Mouse (Mus musculus) heart, postnatal 14 days (tissue): ENCODE data around the gene Clcn3. TPM values are rescaled to one million over a fixed set of nuclear protein-coding genes. Genes with fewer than 3 reads are reported as not detected.

Experiments used
- DNase-seq, 2 experiments: peaks; one replicate each; pipeline ENCODE4 v3.0.0; 2021 to 2022
- intact Hi-C: fragments of 180-260 bp; cut with DNase I; formaldehyde crosslinking; loops from one replicate; pipeline ENCODE4 v1.15.1; 2025
- total RNA-seq, 2 experiments: library from RNA; stranded (reverse); gene quantifications; 2 replicates each; pipeline ENCODE4 v1.2.3; 2021

Gene Clcn3
- total RNA-seq, 2 experiments from 2014 or later, result 33.6 to 36.1 TPM

GRCm38 (mm10) chr8:60886736-60887135 is 96.4 kb downstream of the Clcn3 start:
- intact Hi-C loops, result no loop called here

GRCm38 (mm10) chr8:60883419-60884137 is 99.5 kb downstream of the Clcn3 start:
- intact Hi-C loops, result no loop called here
- no peak for DNase-seq

More at GRCm38 (mm10) chr8:60886736-60887135, 96.4 kb downstream of the Clcn3 start:
- no peak for DNase-seq

GRCm38 (mm10) chr8:60878617-60879016 is 104.5 kb downstream of the Clcn3 start:
- DNase-seq, result no peak
- intact Hi-C loops, result no loop called here

- no peak for DNase-seq
- intact Hi-C loops, result no loop called here
Observed at GRCm38 (mm10) chr8:60870231-60871193, 112.6 kb downstream of the Clcn3 start.

- intact Hi-C loops, result loop anchor here (5.0 kb wide), 1 partner anchor 237 kb away; the partner anchor contains the start of gene Mfap3l
- DNase-seq, result no peak
Observed at GRCm38 (mm10) chr8:60869761-60870160, 113.3 kb downstream of the Clcn3 start.

- no peak for DNase-seq
- intact Hi-C loops, result loop anchor here (5.0 kb wide), 1 partner anchor 236 kb away; the partner anchor contains the start of gene Mfap3l
Observed at GRCm38 (mm10) chr8:60868236-60868965, 114.7 kb downstream of the Clcn3 start.

GRCm38 (mm10) chr8:60867468-60868115 is 115.5 kb downstream of the Clcn3 start:
- peak; percentile 22 to 25 for DNase-seq
- intact Hi-C loops, result loop anchor here (5.0 kb wide), 1 partner anchor 235 kb away; the partner anchor contains the start of gene Mfap3l

- intact Hi-C loops, result loop anchor here (1.0 to 5.0 kb wide), 3 partner anchors 233 to 361 kb away; partner anchors contain the start of genes Aadat and Mfap3l
- DNase-seq, result peak; percentile 60 to 78
Observed at GRCm38 (mm10) chr8:60865504-60866114, 117.5 kb downstream of the Clcn3 start.

GRCm38 (mm10) chr8:60864875-60865274 is 118.2 kb downstream of the Clcn3 start:
- intact Hi-C loops, result loop anchor here (1.0 to 5.0 kb wide), 3 partner anchors 233 to 360 kb away; partner anchors contain the start of genes Aadat and Mfap3l
- no peak for DNase-seq

- no peak for DNase-seq
Observed at GRCm38 (mm10) chr8:60861783-60862182, 121.3 kb downstream of the Clcn3 start.

GRCm38 (mm10) chr8:60860749-60861148 is 122.4 kb downstream of the Clcn3 start:
- intact Hi-C loops, result no loop called here

More at GRCm38 (mm10) chr8:60861783-60862182, 121.3 kb downstream of the Clcn3 start:
- intact Hi-C loops, result no loop called here

More at GRCm38 (mm10) chr8:60860749-60861148, 122.4 kb downstream of the Clcn3 start:
- DNase-seq, result no peak

Other genes starting within 250 kb of the Clcn3 start
- gene Hpf1, start 92.9 kb downstream of the Clcn3 start, total RNA-seq, result 10 to 100 TPM; 17.9 TPM
- gene Nek1, start 9.9 kb upstream of the Clcn3 start, total RNA-seq, result 1 to 10 TPM; 7.8 to 7.9 TPM
- gene Sh3rf1, start 240.6 kb upstream of the Clcn3 start, total RNA-seq, result 1 to 10 TPM; 8.0 to 8.8 TPM